Mouse (Mus musculus) Patski (cell line): ENCODE results near the gene Camk1d. TPM values are rescaled to one million over a fixed set of nuclear protein-coding genes. Genes with fewer than 3 reads are reported as not detected.
A peak's percentile ranks its signal among the peaks of the same experiment; 100 is the strongest.
"Not testable (repeated sequence)": the region's sequence is repeated elsewhere in the genome, so short reads cannot be mapped to it uniquely, and the experiment has no call there.

Experiments used
- ATAC-seq: fragments of 100-300 bp; one replicate; pipeline ENCODE4 v1.8.0; 2021
- CTCF ChIA-PET: fragments of 350-600 bp; sonication (Branson Sonifier 250); formaldehyde crosslinking; loops from one replicate; lab custom pipeline; 2022; ENCODE audit warnings: inconsistent platforms; lab: Charles Lee
- POLR2A ChIA-PET: fragments of 350-600 bp; sonication (Branson Sonifier 250); formaldehyde crosslinking; loops from one replicate; lab custom pipeline; 2022; ENCODE audit warnings: antibody characterized with exemption, inconsistent platforms; lab: Charles Lee
- DNase-seq: peaks from one replicate; pipeline ENCODE4 v3.0.0-alpha.2; 2011; ENCODE audit warnings: low read depth, low spot score
- H3K27me3 ChIP-seq: fragments of 371-371 bp; one replicate; pipeline ENCODE4 v1.5.1; 2021
- CTCF ChIP-seq: fragments of 100-300 bp; IDR thresholded peaks from one replicate; pipeline ENCODE4 v1.5.1; 2021
- in situ Hi-C: fragments of 300-500 bp; cut with MboI; formaldehyde crosslinking; loops from 3 replicates; pipeline ENCODE4 v1.11.1; 2018; ENCODE audit warnings: low pct_unique_long_range_greater_than_20kb, mixed read lengths
- polyA plus RNA-seq: library from polyadenylated mRNA; unstranded; gene quantifications from one replicate; pipeline ENCODE4 v1.2.3, GENCODE M21; 2021

The Camk1d gene
- polyA plus RNA-seq, 1 experiment from 2014 or later, result 2.0 TPM

DNA sequence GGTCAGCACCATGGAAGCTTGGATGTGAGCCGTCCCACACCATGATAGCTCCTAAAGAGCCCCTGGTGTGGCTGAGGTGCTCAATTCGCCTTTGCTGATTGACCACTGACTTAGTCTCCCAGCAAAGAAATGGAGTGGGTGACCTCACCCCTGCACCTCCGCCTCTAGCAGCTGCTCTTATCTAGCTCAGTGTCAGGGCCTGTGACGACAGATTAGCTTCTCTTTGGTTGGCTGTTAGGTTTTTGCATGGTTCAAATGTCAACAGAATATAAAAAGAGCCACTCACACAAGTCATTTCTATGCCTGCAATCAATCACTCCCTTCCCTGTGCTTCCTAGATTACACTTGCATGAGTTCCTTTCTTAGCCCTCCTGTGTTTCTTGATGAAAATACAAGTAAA lies 89.9 kb downstream of the Camk1d start:
- in situ Hi-C loops, result no loop called here
- ATAC-seq, result no peak

DNA sequence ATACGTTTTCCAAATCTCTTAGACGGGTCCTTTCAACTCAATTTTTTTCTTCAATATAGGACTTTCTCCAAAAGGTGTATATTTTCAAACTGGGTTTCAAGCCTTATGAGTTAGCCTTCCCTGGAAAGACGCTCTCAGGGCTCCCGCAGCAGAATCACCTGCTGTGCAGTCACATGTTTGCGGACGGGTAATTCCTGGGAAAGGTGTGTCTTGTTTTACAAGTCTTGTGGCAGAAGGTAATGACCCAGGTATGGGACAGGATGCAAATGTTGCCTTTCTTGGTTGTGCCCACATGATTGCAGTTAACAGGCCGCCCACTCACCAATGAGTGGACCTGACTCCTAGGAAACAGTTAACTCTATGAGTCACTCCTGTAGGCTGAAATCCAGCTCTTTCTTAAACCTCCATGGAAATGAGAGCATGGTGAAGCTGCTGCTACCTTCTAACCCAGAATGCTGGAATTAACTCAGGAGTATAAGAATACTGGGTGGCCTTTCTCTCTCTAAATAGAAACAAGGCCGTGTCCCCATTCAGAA lies 95.9 kb downstream of the Camk1d start:
- TF ChIP-seq CTCF, result no peak
- in situ Hi-C loops, result no loop called here
- CTCF ChIA-PET, result no interaction called here
- H3K27me3 ChIP-seq, result no peaks in the 10 kb centered on the region
- POLR2A ChIA-PET, result no interaction called here
- ATAC-seq (no peak), DNase-seq (no peak)

More for the DNA sequence above, 89.9 kb downstream of the Camk1d start:
- ChIA-PET CTCF (interaction anchor here (1.3 kb wide), 1 partner anchor 10 kb away, joined by 3 read pairs; no protein-coding TSS in a partner anchor), POLR2A (no interaction called here)
- no peaks in the 10 kb centered on the region for H3K27me3 ChIP-seq
- no peak for DNase-seq
- no peak for TF ChIP-seq CTCF

DNA sequence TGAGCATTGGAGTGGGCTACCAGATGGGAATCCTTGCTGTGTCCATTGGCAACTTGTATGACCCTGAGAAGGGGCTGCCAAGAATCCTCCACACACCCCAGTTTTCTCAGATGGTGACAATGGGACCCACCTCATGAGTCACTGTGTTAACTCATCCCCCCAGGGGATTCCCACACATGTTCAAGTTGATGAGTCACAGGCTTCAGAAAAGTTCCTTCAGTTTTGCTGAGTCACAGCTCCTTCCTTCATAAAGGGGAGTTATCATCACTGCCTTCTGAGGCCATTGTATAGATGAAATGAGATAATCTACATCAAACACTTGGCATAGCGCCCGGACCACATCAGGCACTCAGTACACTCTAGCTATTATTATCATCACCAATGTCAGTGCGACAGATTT lies 99.4 kb downstream of the Camk1d start:
- TF ChIP-seq CTCF, result no peak
- POLR2A ChIA-PET, result interaction anchor here (1.4 kb wide), 1 partner anchor 116 kb away, joined by 3 read pairs; no protein-coding TSS in a partner anchor
- ATAC-seq (peak; percentile 23), DNase-seq (peak; percentile 84)
- in situ Hi-C loops, result loop anchor here (5.0 kb wide), 1 partner anchor 102 kb away; no protein-coding TSS in a partner anchor
- H3K27me3 ChIP-seq, result no peaks in the 10 kb centered on the region
- CTCF ChIA-PET, result interaction anchor here (1.2 kb wide), 1 partner anchor 9 kb away, joined by 3 read pairs; no protein-coding TSS in a partner anchor

DNA sequence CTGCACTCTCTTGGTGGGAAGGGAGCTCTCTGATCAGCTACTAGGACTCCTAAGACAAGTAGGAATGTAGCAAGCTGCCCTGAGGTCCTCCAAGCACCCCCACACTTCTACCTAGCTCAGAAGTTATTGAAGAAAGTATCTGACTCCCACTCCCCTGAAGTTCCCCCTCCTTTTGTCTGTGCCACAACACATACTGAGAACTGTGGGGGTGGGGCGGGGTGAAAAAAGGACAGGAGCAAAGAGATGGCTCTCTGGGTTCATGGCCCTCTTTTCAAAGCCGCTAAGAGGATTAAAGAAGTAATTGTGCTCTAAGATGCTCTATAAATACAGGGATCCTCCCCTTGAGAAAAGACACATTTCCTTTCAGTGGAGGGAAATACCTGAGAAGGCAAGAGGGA lies 100.0 kb downstream of the Camk1d start:
- H3K27me3 ChIP-seq, result no peaks in the 10 kb centered on the region
- POLR2A ChIA-PET, result interaction anchor here (1.4 kb wide), 1 partner anchor 117 kb away, joined by 3 read pairs; no protein-coding TSS in a partner anchor
- no peak for DNase-seq
- CTCF ChIA-PET, result interaction anchor here (1.2 kb wide), 1 partner anchor 10 kb away, joined by 3 read pairs; no protein-coding TSS in a partner anchor
- no peak for TF ChIP-seq CTCF
- in situ Hi-C loops, result loop anchor here (5.0 kb wide), 1 partner anchor 103 kb away; no protein-coding TSS in a partner anchor
- no peak for ATAC-seq

DNA sequence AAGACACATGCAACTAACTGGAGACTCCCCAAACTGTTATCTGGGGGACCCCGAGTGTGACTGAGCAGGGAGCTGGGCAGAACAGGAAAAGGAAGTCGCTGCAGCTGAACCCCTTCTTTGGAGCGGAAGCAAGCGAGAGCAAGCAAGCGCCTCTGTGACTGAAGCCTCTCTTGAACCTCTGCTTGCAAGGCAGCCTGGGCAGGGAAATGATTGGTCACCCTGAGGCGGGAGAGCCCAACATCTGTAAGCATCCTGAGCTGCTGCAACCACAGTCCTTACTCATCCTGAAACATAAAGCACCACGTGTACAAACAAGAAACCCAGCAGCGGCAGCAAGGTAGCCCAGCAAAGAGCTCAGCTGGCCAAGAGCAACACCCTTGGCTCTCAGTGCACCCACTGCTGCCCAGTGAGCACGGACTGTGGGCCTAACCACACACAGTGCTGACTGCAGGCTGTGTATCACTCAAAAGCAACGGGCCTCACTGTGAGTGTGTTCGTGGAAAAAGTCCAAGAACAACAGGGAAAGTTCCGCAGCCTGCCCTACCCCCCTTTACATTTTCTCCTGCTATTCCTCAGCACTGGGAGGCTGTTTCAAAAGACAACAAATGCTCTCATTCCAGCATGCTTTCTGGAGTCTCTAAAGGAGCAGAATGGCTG lies 100.5 kb downstream of the Camk1d start:
- ATAC-seq (peak; percentile 97), DNase-seq (peak; percentile 95)
- in situ Hi-C loops, result loop anchor here (5.0 kb wide), 1 partner anchor 104 kb away; no protein-coding TSS in a partner anchor
- ChIA-PET POLR2A (interaction anchor here (1.4 kb wide), 1 partner anchor 117 kb away, joined by 3 read pairs; no protein-coding TSS in a partner anchor), CTCF (interaction anchor here (1.2 kb wide), 1 partner anchor 10 kb away, joined by 3 read pairs; no protein-coding TSS in a partner anchor)
- TF ChIP-seq CTCF, result no peak
- no peaks in the 10 kb centered on the region for H3K27me3 ChIP-seq

DNA sequence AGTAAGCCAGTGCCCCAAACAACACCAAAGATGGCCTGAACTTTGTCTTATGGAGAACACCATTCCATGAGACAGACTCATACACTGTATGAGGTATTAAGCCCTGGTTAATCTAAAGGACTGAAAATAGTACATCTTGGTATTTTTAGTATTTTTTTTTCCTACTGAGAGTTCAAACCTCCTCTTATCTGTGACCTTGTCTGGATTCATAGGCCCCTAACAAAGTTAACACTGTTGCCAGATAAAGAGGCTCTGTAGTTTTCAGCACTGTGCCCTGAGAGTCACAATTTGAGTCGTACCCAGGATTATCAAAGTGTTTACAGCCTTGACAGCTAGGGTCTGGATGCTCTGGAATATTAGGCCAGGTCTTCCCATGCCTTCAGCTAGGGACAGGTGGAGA lies 102.7 kb downstream of the Camk1d start:
- POLR2A ChIA-PET, result no interaction called here
- in situ Hi-C loops, result loop anchor here (5.0 kb wide), 1 partner anchor 106 kb away; no protein-coding TSS in a partner anchor
- no peak for TF ChIP-seq CTCF
- H3K27me3 ChIP-seq, result no peaks in the 10 kb centered on the region
- no peak for DNase-seq
- CTCF ChIA-PET, result no interaction called here
- ATAC-seq, result no peak

DNA sequence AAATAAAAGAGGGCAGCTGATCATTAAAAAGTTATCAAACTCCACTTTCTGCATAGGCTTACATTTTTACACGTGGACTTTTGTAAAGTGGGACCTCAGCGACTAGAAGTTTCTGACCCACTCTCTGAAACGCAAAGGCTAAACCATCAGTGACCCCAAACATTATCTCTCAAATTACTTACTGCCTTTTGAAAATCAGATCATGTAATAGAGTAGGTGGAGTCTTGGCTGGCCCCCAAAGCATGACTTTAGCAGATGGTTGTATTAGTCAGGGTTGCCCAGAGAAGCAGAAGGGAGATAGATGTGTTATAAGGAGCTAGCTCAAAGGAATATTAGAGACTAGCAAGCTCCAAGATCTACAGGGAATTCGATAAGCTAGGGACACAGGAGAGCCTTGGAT lies 103.8 kb downstream of the Camk1d start:
- in situ Hi-C loops, result loop anchor here (5.0 kb wide), 1 partner anchor 107 kb away; no protein-coding TSS in a partner anchor
- no peak for TF ChIP-seq CTCF
- CTCF ChIA-PET, result interaction anchor here (0.9 to 1.4 kb wide), 2 partner anchors 15 to 35 kb away, joined by 3 to 4 read pairs; no protein-coding TSS in a partner anchor
- DNase-seq, result no peak
- no peak for ATAC-seq
- no peaks in the 10 kb centered on the region for H3K27me3 ChIP-seq
- POLR2A ChIA-PET, result no interaction called here

DNA sequence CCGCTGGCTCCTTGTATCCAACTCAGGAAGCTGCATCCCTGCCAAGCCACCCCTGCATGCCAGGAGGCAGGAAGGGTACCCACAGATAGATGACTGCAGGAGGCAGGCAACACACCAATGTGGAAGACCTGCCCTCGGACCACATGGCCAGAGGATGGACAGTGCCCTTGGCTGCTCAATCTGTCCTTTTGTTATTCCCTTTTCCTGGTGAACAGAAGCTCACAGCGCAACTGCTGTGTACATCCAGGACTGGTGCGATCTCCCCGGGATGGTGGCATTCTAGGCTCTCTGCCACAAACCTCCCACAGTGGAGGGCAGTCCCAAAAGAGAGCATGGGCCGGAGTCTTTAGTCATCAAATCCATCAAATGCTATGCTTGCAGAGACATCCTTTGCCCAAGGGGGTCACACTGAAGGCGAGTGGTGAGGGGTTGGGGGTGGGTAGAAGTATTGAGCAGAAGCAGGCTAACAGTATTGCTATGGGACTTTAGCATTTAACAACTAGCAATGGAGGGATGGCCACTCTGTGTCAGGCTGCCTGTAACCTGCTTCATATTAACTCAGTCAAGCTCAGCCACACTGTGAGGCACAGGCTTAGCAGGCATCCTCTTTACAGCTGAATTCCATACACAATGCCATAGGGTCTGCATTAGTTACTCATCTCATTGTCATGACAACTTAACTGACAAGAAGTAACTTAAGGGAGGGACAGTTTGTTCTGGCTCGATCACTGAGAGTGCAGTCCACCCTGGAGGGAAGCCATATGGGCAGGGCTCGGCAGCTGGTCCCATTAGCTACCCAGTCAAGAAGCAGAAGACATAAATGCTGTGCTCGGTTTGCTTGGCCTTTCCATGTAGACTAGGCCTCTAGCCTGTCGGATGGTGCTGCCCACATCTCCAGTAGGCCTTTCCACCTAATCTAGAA lies 106.1 kb downstream of the Camk1d start:
- in situ Hi-C loops, result no loop called here
- DNase-seq (no peak), ATAC-seq (no peak)
- ChIA-PET POLR2A (no interaction called here), CTCF (no interaction called here)
- no peak for TF ChIP-seq CTCF
- no peaks in the 10 kb centered on the region for H3K27me3 ChIP-seq

DNA sequence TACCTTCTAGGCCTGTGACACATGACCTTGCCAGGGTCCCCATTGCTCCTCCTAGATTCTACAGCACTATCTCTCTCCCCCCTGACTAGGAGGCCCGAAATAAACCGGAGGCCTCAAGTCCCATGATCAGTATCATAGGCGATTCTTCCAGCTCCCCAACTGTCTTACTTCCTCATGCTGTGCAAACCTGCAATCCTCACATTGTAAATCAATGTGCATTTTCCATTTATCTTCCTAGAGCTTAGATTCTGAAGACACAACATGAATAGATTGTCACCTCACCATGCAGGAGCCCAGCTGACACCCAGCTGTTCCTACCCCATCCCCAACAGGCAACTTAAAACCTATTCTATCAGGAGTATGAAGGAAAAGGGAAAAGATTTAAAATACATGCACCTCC lies 108.5 kb downstream of the Camk1d start:
- POLR2A ChIA-PET, result no interaction called here
- ATAC-seq, result no peak
- no peaks in the 10 kb centered on the region for H3K27me3 ChIP-seq
- no peak for TF ChIP-seq CTCF
- CTCF ChIA-PET, result no interaction called here
- in situ Hi-C loops, result no loop called here
- no peak for DNase-seq

DNA sequence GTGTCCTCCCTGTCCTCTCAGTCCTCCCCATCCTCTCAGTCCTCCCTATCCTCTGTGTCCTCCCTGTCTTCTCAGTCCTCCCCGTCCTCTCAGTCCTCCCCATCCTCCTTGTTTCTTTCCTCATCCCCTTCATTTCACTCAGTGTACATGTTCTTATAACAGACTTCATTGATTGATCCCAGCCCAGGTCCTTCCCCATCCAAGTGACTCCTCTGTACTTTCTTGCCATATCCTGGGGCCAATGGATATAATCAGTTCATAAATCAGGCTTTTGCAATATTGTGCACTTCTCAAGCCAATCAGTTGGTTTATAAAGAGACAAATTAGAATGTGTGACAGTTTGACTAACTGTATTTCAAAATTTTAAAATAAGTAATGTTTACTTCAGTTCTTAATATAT lies 112.3 kb downstream of the Camk1d start:
- ATAC-seq (no peak), DNase-seq (no peak)
- in situ Hi-C loops, result no loop called here
- ChIA-PET POLR2A (no interaction called here), CTCF (no interaction called here)
- H3K27me3 ChIP-seq, result no peaks in the 10 kb centered on the region
- TF ChIP-seq CTCF, result no peak

DNA sequence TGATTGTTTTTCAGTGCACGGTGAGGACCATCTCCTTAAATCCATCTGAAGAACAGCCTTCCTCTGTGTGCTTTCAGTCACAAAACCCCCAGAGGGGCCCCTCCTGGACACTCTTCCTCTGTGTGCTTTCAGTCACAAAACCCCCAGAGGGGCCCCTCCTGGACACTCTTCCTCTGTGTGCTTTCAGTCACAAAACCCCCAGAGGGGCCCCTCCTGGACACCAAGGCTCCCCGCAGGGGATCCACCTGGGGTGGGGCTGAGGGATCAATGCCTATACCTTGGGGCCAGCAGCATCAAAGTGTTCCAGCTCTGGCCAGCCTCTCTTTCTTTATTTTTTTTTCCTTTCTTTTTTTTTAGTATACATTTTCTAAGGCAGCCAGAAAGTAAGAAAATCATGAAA lies 113.1 kb downstream of the Camk1d start:
- ATAC-seq, H3K27me3 ChIP-seq, POLR2A ChIA-PET, in situ Hi-C loops, DNase-seq, CTCF ChIA-PET: not testable (repeated sequence)
